Mouse (Mus musculus): Measurements from ENCODE around the gene Olfr1416.
"Not testable (repeated sequence)": the region's sequence is repeated elsewhere in the genome, so short reads cannot be mapped to it uniquely, and the experiment has no call there.

Gene Olfr1416

GRCm38 (mm10) chr1:92485013-92485412, at the start of gene Olfr1416:
Olfr1416 (minus strand) TSS chr1:92485113.
- no peak for DNase-seq (ENCODE audit: low read depth, low spot score)

DNA sequence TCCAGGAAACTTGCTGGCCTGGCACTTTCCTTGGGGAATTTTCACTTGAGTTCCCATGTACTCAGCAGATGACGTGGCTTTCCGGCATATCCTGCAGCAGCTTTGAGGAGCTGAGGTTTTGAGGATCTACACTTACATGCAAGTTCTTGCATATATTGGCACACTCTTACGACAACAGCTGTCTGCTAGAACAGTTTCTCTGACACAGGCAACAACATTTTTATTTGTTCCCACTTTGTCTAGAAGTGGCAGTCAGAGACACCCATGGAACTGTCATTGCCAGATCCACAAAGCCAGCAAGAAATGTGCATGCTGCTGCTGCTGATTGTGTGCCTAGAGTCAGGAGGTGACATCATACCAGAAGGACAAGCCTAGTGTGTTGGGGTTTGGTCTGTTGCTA, 38.9 kb upstream of the Olfr1416 start:
- DNase-seq (ENCODE audit: low read depth, low spot score) = peak; percentile 59

GRCm38 (mm10) chr1:92521376-92521775, 36.5 kb upstream of the Olfr1416 start:
- peak; percentile 86 for DNase-seq (ENCODE audit: low read depth, low spot score)

DNA sequence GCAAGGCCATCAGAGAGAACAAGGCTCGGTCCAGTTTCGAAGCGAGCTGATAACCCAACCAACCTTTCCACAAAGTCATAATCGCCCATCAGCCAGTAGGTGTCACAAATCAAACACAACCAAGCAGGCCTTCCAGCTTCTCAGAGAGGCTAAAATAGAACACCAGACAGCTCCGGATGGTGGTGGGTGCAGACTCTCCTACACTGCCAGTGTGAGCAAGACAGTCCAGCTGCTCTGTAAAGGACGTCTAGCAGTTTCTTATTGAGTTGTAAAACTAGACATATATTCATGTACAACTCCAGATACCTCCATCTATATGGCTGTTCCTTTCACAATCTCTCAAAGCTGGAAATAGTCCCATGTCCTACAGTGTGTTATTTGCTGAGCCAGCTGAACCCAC, 34.1 kb upstream of the Olfr1416 start:
- DNase-seq (ENCODE audit: low read depth, low spot score) = peak; percentile 88

DNA sequence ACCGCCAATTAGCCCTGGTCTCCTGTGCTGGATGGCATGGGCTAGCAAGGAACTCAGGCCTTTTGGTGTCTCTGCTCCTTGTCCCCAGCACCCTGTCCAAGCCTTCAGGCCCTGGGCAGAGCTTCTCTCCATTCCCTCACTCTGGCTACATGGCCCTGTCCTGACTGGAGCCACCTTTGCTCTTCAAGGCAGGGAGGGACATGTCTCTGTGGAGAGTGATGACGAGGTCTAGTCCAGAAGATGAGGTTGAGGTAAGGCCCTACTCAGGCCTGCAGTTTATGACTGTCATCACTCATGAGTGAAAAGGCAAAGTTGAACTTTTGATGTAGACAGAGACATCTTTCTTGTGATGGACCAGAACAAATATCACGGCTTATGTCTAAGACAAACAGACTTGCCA, 33.6 kb upstream of the Olfr1416 start, which contains the start of gene Olfr1414:
TSS of gene Olfr1414 (minus strand) at position 101 of the 400 bp plus-strand sequence.
- no peak for DNase-seq (ENCODE audit: low read depth, low spot score)

- DNase-seq (ENCODE audit: low read depth, low spot score) = no peak
These were observed 30.5 kb upstream of the Olfr1416 start for GRCm38 (mm10) chr1:92515390-92515789.

- not testable (repeated sequence) for DNase-seq (ENCODE audit: low read depth, low spot score)
These were observed 26.7 kb upstream of the Olfr1416 start for GRCm38 (mm10) chr1:92511646-92512045.

DNA sequence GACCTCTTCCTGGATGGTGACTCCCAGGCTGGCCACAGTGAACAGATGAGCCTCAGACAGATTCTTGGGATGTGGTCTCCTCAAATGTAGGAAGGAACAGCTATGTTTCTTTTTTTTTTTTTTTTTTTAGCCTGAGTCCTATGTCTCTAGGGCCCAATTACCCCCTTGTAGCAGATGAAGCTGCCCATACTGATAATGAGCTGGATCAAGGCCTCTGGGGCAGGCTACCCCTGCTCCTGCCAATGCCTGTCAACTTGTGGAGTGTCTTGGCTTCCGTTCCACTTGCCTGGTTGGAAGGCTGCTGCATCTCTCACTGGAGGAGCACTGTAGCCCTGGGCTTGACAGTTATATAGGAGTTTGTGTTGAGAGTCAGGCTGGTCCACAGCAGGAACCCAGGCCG, 11.1 kb upstream of the Olfr1416 start, which contains the start of gene Olfr1415:
TSS of gene Olfr1415 (minus strand) at position 101 of the 400 bp plus-strand sequence.
- DNase-seq (ENCODE audit: low read depth, low spot score) = no peak

DNA sequence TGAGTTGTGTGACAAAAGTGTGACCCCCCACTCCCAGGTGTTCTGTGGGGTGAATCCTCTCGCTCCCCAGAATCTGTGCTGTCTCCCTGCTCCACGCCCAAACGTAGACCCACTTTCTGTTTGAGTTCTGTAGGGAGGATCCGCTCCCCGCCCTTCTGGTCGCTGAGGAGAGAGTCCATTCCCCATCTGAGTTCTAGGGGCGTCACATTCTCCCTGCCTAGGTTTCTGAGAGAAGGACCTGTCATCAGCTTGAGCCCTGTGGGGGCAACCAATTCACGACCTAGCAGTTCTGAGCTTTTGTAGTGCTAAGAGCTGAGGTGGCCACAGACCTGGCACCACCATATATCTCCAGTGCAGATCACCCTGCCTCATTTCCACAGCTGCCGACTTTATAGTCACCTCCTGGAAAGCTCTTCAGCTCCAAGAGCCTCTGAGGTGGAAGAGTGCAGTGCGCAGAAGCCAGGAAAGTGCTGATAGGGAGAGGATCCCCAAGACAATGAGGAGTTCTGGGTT, 10.8 kb downstream of the Olfr1416 start:
- DNase-seq (ENCODE audit: low read depth, low spot score) = peak; percentile 22

- DNase-seq (ENCODE audit: low read depth, low spot score) = peak; percentile 96
These were observed 11.5 kb downstream of the Olfr1416 start, which contains the start of gene Ndufa10 for GRCm38 (mm10) chr1:92473165-92474041. Ndufa10 (minus strand) TSS chr1:92473860.

DNA sequence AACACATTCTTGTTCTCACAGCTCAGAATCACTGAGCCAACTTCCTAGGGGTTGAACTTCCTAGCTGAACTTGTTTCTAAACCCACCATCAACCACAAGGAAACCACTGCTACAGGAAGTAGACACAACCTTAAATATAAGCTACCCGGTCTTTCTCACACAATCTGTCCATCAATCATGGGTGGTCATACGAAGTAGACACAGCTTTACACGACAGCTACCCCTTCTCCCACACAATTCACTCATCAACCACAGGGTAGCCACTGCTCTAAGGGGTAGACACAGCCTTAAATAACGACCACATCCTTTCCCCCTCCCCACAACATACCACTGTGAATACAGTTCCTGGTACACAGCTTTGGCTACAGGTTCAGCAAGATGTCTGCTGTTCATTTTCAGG, 16.0 kb downstream of the Olfr1416 start:
- DNase-seq (ENCODE audit: low read depth, low spot score) = no peak

- DNase-seq (ENCODE audit: low read depth, low spot score) = no peak
These were observed 26.5 kb downstream of the Olfr1416 start for GRCm38 (mm10) chr1:92458416-92458815.

GRCm38 (mm10) chr1:92457758-92458157, 27.2 kb downstream of the Olfr1416 start:
- peak; percentile 83 for DNase-seq (ENCODE audit: low read depth, low spot score)

- peak; percentile 61 for DNase-seq (ENCODE audit: low read depth, low spot score)
These were observed 31.0 kb downstream of the Olfr1416 start for GRCm38 (mm10) chr1:92453751-92454445.

GRCm38 (mm10) chr1:92448293-92448692, 36.6 kb downstream of the Olfr1416 start:
- DNase-seq (ENCODE audit: low read depth, low spot score) = no peak

DNA sequence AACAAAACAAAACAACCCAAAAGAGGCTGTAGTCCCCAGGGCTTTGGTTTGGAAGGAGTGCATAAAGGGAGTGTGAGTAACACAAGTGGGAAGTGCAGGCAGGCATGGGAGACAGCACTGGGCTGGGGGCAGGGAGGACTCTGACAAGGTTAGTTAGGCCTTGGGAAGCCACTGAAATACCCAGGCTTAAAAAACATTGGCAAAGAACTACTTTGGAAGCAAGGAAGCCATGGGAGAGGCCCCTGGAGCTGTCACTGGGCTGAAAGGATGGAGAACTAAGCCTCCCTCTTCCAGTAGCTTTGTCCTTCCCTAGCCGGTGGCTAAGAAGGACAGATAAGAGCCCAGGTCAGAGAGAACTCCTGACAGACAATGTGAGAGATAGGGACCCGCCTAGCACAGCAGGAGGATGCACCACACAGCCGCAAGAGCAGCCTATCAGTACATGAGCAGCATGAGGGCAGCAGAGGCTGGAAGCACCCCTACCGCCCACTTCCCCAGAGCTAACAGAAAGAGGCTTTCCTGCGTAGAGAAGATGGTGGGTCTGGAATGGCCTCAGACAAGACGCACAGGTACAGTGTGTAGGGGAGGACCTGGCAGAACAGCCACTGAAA, 43.4 kb downstream of the Olfr1416 start:
- DNase-seq (ENCODE audit: low read depth, low spot score) = peak; percentile 28

- peak; percentile 46 for DNase-seq (ENCODE audit: low read depth, low spot score)
These were observed 44.7 kb downstream of the Olfr1416 start for GRCm38 (mm10) chr1:92440066-92440750.

DNA sequence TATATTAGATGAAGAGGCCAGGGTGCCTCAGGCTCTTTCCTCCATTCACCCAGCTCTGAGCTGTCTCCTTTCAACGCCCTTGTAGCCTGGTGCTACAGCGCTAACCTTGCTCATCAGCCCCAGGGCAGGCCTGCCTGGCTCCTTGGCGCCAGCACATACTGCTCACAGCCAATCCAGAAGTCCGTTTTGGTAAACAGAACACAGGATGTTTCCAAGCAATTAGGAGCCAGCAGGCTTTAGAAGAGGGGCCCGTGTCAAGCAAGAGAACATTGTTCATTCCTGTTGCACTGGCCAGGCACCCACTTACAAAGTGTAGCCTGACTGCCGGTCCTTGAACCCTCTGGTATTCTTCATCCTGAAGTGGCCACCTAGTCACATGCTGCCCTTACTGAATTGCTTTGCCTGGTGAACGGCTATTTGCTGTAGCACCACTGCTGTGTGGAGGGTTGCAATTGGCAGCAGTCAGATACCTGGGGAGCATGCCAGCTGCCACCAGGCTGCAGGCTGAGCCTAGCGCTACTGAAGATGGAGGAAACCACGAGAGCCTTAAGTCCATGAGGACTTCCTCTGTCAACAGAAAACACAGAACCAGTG, 47.1 kb downstream of the Olfr1416 start:
- peak; percentile 93 for DNase-seq (ENCODE audit: low read depth, low spot score)

GRCm38 (mm10) chr1:92436831-92437321, 48.0 kb downstream of the Olfr1416 start:
- peak; percentile 58 for DNase-seq (ENCODE audit: low read depth, low spot score)

DNA sequence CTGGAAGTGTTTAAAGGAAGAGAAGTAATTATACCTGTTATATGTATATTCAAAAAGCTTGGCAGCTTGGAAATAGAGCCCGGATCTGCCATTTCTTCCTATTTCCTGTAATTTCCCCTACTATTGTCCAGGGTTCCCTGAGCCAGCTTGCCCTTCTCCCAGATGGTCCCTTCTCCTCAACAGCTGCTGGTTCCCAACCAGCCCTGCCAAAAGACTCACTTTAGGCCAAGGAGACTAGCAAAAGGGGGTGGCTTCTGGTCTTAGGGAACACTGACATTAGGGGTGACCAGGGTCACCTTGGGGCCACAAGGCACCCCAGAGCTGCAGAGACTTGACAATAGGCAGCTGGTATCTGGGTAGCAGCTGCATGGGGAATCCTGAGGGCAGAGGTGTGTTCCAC, 49.9 kb downstream of the Olfr1416 start:
- no peak for DNase-seq (ENCODE audit: low read depth, low spot score)

DNA sequence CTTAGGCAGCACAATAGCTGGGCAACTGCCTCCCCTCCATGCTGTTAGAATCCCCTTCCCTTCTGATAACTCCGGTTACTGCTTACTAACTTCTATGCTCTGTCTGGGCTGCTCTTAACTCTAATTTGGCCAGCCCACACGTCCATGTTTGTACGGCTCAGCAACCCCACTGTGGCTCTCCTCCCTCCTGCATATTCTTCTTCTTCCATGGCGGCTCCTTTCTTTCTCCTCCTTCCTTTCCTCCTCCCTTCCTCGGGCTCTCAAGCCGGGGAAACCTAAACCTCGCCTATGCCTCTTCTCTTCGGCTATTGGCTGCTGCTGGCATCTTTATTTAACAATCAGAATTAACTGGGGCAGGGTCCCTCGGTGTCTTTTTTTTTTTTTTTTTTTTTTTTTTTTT, 52.1 kb downstream of the Olfr1416 start:
- DNase-seq (ENCODE audit: low read depth, low spot score) = no peak
